Mouse (Mus musculus) midbrain, postnatal 0 days (tissue): Measurements from ENCODE around the gene Sept5. TPM values are rescaled to one million over a fixed set of nuclear protein-coding genes. Genes with fewer than 3 reads are reported as not detected.

Experiments
- ATAC-seq: fragments of 200-750 bp; cut with Nextera tagmentation; 2 replicates; pipeline ENCODE4 v1.8.0; 2017; ENCODE audit warnings: moderate number of reproducible peaks, mild to moderate bottlenecking, moderate TSS enrichment, moderate library complexity; ENCODE audit not compliant: low FRiP score
- DNase-seq: peaks from one replicate; pipeline ENCODE4 v3.0.0-alpha.2; 2015; ENCODE audit warnings: low spot score
- H3K27ac ChIP-seq: fragments of 300-500 bp; sonication (generic); 2 replicates; pipeline ENCODE4 v1.5.1; 2014; ENCODE audit warnings: low read depth, mild to moderate bottlenecking, low read length, mixed read lengths
- H3K27me3 ChIP-seq: fragments of 300-500 bp; sonication (generic); 2 replicates; pipeline ENCODE4 v1.6.1; 2014; ENCODE audit warnings: low read length, control low read depth, mixed read lengths; ENCODE audit not compliant: insufficient read depth
- H3K36me3 ChIP-seq: fragments of 300-500 bp; sonication (generic); 2 replicates; pipeline ENCODE4 v1.6.1; 2014; ENCODE audit warnings: low read length, control low read depth, mixed read lengths; ENCODE audit not compliant: insufficient read depth
- H3K4me1 ChIP-seq: fragments of 300-500 bp; sonication (generic); 2 replicates; pipeline ENCODE4 v1.6.1; 2014; ENCODE audit warnings: mild to moderate bottlenecking, control low read depth, antibody characterized with exemption, low read length, mixed read lengths; ENCODE audit not compliant: insufficient read depth
- H3K4me2 ChIP-seq: fragments of 300-500 bp; sonication (generic); 2 replicates; pipeline ENCODE4 v1.6.1; 2014; ENCODE audit warnings: low read depth, mild to moderate bottlenecking, low read length, mixed read lengths; ENCODE audit not compliant: poor library complexity, severe bottlenecking
- H3K4me3 ChIP-seq: fragments of 300-500 bp; sonication (generic); 2 replicates; pipeline ENCODE4 v1.5.1; 2014; ENCODE audit warnings: low read depth, mild to moderate bottlenecking, low read length, moderate library complexity
- H3K9ac ChIP-seq: fragments of 300-500 bp; sonication (generic); replicated peaks from 2 replicates; pipeline ENCODE4 v1.6.1; 2014; ENCODE audit warnings: mild to moderate bottlenecking, low read length, moderate library complexity, mixed read lengths; ENCODE audit not compliant: poor library complexity, severe bottlenecking
- H3K9me3 ChIP-seq: fragments of 300-500 bp; sonication (generic); 2 replicates; pipeline ENCODE4 v1.6.1; 2016; ENCODE audit warnings: low read length, control low read depth
- CTCF ChIP-seq: IDR thresholded peaks from 2 replicates; pipeline ENCODE4 v1.5.1; 2016; ENCODE audit warnings: antibody characterized with exemption, mild to moderate bottlenecking
- WGBS: fragments of 180-500 bp; shearing (Covaris S2); extraction: QIAGEN DNeasy Blood & Tissue Kit; methylation state at CpG from one replicate; pipeline ENCODE4 v1.1.7; 2014; 5-methylcytosine and 5-hydroxymethylcytosine counted together
- polyA plus RNA-seq: library from polyadenylated mRNA; unstranded; fragments of >200 nt; fragmentation: Nextera tagmentation; extraction: Ambion mirVana; gene quantifications from 2 replicates; pipeline ENCODE4 v1.2.1, GENCODE M21; 2015
- total RNA-seq: library from RNA; depleted of rRNA; stranded (reverse); fragments of >200 nt; gene quantifications from 2 replicates; pipeline ENCODE4 v1.2.3, GENCODE M21; 2014

The Sept5 gene
- total and polyA plus RNA-seq, 2 experiments from 2014 or later: 247 to 407 TPM

- WGBS: 81% methylated on average over 4 of the region's 4 CpGs
- TF ChIP-seq CTCF: no peak
- H3K4me1 ChIP-seq: no peaks in the 10 kb centered on the region
- ATAC-seq (no peak), DNase-seq (no peak)
- H3K9me3 ChIP-seq: no peaks in the 10 kb centered on the region
- H3K4me2 ChIP-seq: no peak overlapping the region
- H3K9ac ChIP-seq: no peak overlapping the region
- no peaks in the 10 kb centered on the region for H3K27me3 ChIP-seq
- no peaks in the 10 kb centered on the region for H3K36me3 ChIP-seq
- no peak overlapping the region for H3K4me3 ChIP-seq
- H3K27ac ChIP-seq: no peak overlapping the region
These were observed 14.7 kb upstream of the Sept5 start for GRCm38 (mm10) chr16:18644485-18644884.

- WGBS: 89% methylated on average over 11 of the region's 11 CpGs
- H3K36me3 ChIP-seq: no peaks in the 10 kb centered on the region
- no peak overlapping the region for H3K9ac ChIP-seq
- no peaks in the 10 kb centered on the region for H3K4me1 ChIP-seq
- ATAC-seq (no peak), DNase-seq (no peak)
- H3K27ac ChIP-seq: no peak overlapping the region
- H3K4me2 ChIP-seq: no peak overlapping the region
- no peak overlapping the region for H3K4me3 ChIP-seq
- no peaks in the 10 kb centered on the region for H3K27me3 ChIP-seq
- no peak for TF ChIP-seq CTCF
- no peaks in the 10 kb centered on the region for H3K9me3 ChIP-seq
These were observed 13.7 kb upstream of the Sept5 start for GRCm38 (mm10) chr16:18643406-18643998.

GRCm38 (mm10) chr16:18642897-18643296 lies 13.1 kb upstream of the Sept5 start:
- H3K4me2 ChIP-seq: no peak overlapping the region
- H3K9ac ChIP-seq: no peak overlapping the region
- 80% methylated on average over 4 of the region's 4 CpGs for WGBS
- no peaks in the 10 kb centered on the region for H3K4me1 ChIP-seq
- H3K4me3 ChIP-seq: no peak overlapping the region
- TF ChIP-seq CTCF: no peak
- ATAC-seq (no peak), DNase-seq (no peak)
- no peaks in the 10 kb centered on the region for H3K36me3 ChIP-seq
- no peaks in the 10 kb centered on the region for H3K9me3 ChIP-seq
- no peak overlapping the region for H3K27ac ChIP-seq
- no peaks in the 10 kb centered on the region for H3K27me3 ChIP-seq

GRCm38 (mm10) chr16:18642291-18642690 lies 12.5 kb upstream of the Sept5 start:
- Histone ChIP-seq H3K9me3 (no peaks in the 10 kb centered on the region), H3K4me3 (no peak overlapping the region), H3K4me2 (no peak overlapping the region), H3K27me3 (no peaks in the 10 kb centered on the region), H3K36me3 (no peaks in the 10 kb centered on the region), H3K27ac (no peak overlapping the region), H3K4me1 (no peaks in the 10 kb centered on the region), H3K9ac (no peak overlapping the region)
- ATAC-seq (no peak), DNase-seq (no peak)
- 52% methylated on average over 7 of the region's 7 CpGs for WGBS
- TF ChIP-seq CTCF: no peak

- H3K27me3 ChIP-seq: no peaks in the 10 kb centered on the region
- H3K9ac ChIP-seq: no peak overlapping the region
- H3K9me3 ChIP-seq: no peaks in the 10 kb centered on the region
- no peaks in the 10 kb centered on the region for H3K36me3 ChIP-seq
- ATAC-seq: no peak
- no peak overlapping the region for H3K27ac ChIP-seq
- WGBS: 95% methylated on average over 1 of the region's 1 CpGs
- no peak overlapping the region for H3K4me3 ChIP-seq
- H3K4me2 ChIP-seq: no peak overlapping the region
- no peak for DNase-seq
- TF ChIP-seq CTCF: no peak
- H3K4me1 ChIP-seq: no peaks in the 10 kb centered on the region
These were observed 9.7 kb upstream of the Sept5 start for GRCm38 (mm10) chr16:18639382-18639929.

- H3K36me3 ChIP-seq: no peaks in the 10 kb centered on the region
- 57% methylated on average over 2 of the region's 2 CpGs for WGBS
- no peaks in the 10 kb centered on the region for H3K27me3 ChIP-seq
- H3K4me2 ChIP-seq: no peak overlapping the region
- ATAC-seq (no peak), DNase-seq (no peak)
- H3K27ac ChIP-seq: no peak overlapping the region
- TF ChIP-seq CTCF: no peak
- no peaks in the 10 kb centered on the region for H3K9me3 ChIP-seq
- H3K4me1 ChIP-seq: no peaks in the 10 kb centered on the region
- H3K4me3 ChIP-seq: no peak overlapping the region
- no peak overlapping the region for H3K9ac ChIP-seq
These were observed 8.6 kb upstream of the Sept5 start for GRCm38 (mm10) chr16:18638396-18638795.
